Mouse (Mus musculus): ENCODE results near the gene Anapc11.

Gene Anapc11

DNA sequence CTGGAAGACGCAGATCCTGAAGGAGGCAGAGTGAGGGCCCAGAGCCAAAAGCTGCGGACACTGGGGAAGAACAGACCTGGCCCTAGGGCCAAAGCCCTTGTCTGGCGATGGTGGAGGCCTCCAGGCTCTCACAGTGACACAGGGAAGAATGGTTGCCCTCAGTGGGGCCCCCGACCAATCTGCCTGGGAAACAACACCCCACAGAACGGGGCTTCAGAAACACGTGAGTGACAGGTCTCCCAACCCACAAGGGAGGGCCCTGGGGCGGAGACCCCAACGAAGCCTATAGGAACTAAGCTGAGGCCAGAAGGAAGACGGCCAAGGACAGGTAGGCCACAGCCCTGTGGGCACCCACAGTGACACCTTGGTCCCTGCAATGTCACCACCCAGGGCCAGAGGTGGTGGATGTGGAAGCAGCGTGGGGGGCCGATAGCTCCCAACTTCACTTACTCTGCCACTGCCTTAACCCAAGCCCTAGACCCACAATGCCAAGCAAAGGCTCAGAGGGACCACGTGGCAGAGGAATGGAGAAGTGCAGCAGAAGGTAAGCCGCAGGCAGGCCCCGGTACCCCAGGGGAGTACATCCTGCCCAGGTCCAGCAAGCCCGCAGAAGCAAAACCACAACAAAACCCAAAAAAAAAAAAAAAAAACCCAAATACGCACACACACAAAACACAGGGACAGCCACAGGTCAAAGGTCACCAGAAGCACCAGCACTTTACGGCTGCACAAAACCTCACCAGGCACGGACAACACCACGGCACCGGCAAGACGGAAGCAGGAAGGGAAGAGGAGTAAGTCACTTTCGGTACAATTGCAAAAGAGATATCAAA is 29.5 kb downstream of the Anapc11 start:
- peak in 1 of 2 experiments; percentile 70 for DNase-seq (ENCODE audit: low spot score in 2 of 2)

GRCm38 (mm10) chr11:120628601-120629340 is 30.6 kb downstream of the Anapc11 start:
- DNase-seq (ENCODE audit: low spot score in 2 of 2) = peak in 1 of 2 experiments; percentile 31

DNA sequence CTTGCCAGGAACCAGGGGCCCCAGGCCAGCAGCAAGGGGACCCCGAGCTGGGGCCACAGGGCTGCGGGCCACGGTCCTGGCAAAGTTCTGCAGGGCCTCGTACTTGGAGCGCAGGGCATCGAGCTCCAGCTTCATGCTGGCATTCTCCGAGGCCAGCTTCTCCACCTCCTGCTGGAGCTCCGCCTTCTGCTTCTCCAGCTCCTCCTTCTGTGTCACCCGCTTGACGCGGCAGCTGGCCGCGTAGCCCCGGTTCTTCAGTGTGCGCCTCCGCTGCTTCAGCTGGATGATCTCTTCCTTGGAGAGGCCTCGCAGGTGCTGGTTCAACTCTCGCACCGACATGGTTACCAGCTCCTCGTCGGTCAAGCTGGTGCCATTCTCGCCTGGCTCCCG is 31.1 kb downstream of the Anapc11 start:
- peak; percentile 81 to 84 for DNase-seq (ENCODE audit: low spot score in 2 of 2)

GRCm38 (mm10) chr11:120629911-120630310 is 31.7 kb downstream of the Anapc11 start:
- peak; percentile 84 to 90 for DNase-seq (ENCODE audit: low spot score in 2 of 2)

DNA sequence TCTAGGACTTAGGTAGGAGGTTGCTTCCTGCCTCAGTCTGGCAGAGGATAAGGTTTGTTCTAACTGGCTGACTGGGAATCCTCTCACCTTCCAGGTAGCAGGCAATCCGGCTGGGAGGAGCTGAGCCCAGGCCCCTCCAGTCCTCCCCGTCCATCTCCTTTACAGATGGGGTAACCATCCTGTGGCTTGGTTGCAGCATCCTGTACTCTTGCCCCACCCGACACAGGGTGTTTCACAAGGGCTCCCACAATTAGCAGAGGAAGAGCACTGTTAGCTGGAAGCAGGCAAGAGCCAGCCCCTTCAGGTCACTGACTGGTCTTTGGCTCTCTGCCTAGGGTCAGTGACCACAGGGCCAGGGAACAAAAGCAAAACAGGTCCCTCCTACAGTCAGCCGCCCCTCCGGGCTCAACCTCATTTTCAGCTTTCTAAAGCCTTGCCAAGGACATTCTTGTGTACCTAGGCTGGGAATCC is 32.2 kb downstream of the Anapc11 start:
- peak; percentile 60 to 65 for DNase-seq (ENCODE audit: low spot score in 2 of 2)

DNA sequence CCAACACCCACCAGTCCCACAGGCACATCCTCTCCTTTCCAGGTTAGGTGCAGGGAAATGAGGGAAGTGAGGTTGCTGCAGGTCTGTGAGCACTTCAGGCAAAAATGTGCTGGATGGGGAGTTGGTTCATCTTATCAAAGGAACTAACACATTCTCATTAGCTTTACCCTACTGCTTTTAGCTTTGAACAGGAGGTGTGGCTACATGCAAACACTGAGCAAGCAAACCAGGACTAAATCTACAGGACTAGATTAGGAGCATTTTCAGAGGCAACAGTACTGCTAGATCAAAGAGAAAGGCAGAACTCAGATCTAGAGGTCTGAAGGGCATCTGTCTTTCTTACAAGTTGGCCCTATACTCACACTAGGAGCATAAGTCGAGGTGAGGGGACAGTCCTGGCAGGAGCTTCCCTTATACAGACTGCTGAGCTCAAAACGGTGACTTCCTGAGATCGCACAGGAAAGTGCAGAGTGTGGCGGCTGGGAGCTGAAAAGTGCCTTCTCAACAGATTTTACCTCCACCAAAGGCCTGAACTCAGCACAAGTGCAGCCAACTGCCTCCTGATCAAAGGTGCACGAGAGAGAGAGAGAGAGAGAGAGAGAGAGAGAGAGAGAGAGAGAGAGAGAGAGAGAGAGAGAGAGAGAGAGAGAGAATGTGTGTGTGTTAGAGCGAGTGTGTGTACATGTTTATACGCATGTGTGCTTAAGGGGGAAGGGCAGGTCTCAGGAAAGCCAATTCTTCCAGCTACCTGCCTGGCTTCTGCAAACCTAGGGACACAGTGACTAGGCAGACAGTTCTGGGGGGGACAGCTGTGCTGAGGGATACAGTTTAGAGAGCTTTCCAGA is 32.9 kb downstream of the Anapc11 start:
- DNase-seq (ENCODE audit: low spot score in 2 of 2) = peak in 1 of 2 experiments; percentile 55

DNA sequence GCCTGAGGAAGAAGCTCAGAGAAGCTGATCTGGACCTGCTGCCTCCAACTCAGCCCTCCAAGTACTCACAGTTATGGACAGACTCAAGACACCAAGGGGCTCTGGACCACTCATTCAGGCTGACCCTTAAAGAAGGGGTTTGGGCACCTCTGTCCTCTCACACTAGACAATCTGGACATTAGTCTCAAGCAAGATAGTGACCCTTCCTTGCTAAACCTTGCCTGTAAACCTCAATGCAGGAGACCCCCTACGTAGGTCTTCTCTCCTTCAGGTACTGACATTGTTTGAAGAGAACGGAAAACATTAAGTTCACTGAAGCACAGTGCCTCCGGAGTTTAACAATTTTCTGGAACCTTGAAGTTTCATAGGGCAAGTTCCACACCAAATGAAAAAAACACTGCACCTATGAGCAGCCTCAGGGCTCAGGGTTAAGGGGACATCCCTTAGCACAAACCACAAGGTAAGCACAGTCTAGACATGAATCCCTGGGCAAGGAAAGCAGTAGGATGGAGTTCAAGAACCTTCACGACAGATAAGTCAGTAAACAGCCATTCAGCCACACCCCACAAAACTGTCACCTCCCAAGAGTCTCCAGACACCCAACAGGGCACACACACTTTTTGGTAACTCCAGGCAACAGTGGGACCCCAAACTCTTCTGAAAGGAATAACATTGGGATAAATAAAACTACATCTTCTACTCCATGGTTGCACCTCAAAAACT is 33.7 kb downstream of the Anapc11 start:
- peak; percentile 60 to 61 for DNase-seq (ENCODE audit: low spot score in 2 of 2)

GRCm38 (mm10) chr11:120632559-120633519 is 34.6 kb downstream of the Anapc11 start:
- DNase-seq (ENCODE audit: low spot score in 2 of 2) = peak; percentile 84 to 86

DNA sequence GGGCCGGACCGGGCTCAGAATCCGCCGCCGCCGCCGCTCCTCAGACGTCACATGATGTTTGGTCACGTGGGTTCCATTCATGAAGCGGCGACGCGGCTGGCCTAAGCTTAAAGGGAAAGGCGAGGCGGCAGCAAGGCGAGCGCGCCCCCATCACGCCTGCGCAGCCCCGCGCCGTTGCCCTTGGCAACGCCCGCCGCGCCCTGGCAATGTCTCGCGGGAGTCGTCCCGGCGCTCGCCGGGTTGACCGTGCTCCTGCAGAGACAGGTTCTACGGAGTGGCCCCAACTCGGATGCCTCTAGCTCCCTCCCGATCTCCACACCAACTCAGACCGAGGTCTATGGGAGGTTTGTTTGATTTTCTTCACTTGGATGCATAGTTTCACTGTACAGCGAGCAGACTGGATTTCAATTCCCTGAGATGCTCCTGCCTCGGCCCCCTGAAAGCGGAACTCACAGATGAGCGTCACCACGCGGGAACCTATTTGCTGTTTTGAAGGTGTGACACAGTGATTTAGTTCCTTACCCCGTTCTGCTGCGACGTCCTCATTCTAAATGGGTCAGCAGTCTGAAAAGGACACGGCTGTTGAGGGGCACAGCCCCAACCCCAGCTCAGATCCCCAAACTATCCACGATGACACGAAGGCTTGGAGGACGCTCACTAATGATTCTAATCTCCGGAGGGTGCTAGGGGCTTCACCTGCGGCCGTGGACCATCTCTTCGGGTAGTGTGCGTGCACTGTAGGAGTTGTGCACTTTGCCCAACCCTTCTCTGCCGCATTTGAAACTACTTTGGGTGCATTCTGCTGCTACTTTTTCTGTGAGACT is 35.5 kb downstream of the Anapc11 start, which contains the start of gene Mafg:
Gene Mafg (minus strand): TSS at position 81 of the 824 bp plus-strand sequence.
- DNase-seq (ENCODE audit: low spot score in 2 of 2) = peak; percentile 84 to 92

DNA sequence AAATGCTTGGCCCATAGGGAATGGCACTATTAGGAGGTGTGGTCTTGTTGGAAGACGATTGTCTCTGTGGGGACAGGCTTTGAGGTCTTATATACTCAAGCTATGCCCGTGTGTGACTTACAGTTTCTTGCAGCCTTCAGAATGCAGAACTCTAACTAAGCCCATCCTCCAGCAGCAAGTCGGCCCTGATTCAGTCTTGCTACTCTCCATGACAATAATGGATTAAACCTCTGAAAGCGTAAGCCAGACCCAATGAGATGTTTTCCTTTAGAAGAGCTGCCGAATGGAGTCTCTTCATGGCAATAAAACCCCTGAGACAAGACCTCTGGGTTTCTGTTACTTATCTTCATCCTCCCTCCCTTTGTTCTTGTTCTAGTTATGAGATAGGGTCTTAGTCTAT is 36.6 kb downstream of the Anapc11 start:
- DNase-seq (ENCODE audit: low spot score in 2 of 2) = no peak

DNA sequence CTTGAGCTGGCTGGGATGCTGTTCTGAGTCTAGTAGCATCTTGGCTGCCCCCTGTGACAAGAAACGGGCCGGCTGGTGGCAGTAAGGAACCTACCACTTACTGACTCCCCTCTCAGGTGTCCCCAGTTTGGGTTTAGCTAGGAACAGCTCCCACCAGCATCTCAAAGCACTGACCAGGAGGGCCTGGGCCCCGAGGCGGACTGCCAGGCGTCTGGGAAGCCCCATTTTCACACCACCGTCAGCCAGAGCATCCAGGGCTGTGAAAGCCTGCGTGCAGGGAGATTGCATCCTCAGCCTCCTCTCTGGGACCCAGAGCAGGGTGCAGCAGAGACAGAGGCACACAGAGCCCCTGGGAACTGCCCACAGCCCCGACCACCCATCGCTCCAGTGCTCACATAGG is 43.0 kb downstream of the Anapc11 start:
- no peak for DNase-seq (ENCODE audit: low spot score in 2 of 2)

GRCm38 (mm10) chr11:120641869-120642268 is 43.6 kb downstream of the Anapc11 start:
- DNase-seq (ENCODE audit: low spot score in 2 of 2) = no peak

DNA sequence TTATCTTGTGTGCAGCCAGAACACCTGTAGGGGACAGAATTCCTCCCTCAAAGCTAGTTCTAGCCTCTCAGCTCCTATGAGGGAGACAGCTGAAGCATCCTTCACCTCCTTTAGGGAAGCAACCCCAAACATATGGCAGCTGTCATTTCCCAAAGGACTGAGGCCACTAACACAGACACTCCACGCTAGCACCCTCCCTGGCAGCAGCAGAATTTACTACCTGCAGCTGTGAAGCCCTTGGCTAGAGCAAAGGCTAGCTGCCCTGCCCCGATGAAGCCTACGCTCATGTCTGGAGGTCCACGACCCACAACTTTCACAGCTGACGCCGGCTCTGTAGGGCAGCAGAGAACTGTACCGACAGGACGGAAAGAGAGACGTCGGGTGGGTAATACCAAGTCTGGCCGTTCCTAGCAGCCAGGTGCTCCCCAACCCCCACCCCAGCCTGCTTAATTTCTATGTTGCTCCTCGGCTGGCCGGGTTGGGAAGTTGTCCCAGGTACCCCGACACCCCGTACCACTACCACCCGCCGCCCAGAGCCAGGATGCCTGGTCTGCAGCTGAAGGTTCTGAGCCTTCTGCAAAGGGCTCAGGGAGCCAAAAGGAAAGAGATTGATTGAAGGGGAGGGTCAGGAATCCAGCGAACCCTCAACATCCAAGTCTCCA is 44.8 kb downstream of the Anapc11 start:
- no peak for DNase-seq (ENCODE audit: low spot score in 2 of 2)

GRCm38 (mm10) chr11:120643601-120643987 is 45.4 kb downstream of the Anapc11 start, which contains the start of gene Pycr1:
Gene Pycr1, minus strand, starts transcription at chr11:120643769.
- DNase-seq (ENCODE audit: low spot score in 2 of 2) = peak; percentile 91 to 94

DNA sequence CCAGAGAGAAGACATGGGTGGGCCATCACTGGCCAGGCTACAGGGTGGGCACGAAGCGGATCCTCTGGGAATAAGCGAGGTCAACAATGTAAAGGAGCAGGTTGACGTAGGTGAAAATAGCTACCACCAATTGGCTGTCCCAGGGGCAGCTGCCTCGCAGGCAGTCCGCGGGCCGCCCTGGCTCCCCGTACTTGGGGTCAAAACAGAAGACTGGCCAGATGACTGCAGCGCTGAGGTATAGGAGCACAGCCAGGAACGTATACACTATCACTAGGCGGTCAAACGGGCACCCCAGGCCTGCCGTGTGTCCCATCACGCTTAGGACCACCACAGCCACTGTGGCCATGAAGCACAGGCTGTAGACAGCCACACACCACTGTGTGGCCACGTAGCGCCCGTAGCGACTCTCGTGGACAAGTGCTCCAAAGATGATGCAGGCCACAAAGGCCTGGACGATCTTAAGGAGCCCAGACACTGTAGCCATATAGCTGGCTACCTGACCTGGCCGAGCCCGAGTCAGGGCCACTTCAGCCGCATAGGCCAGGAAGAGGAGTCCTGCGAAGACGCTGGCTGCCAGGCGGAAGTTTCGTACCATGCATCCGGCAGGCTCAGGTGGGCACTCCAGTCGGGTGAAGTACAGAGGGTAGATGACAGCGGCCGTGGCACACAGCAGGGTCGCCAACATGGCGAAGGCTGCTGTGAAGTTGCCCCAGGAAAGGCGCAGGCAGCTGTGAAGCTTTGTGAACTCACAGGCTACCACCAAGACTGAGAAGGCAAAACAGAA is 49.0 kb downstream of the Anapc11 start:
- DNase-seq (ENCODE audit: low spot score in 2 of 2) = peak in 1 of 2 experiments; percentile 22

DNA sequence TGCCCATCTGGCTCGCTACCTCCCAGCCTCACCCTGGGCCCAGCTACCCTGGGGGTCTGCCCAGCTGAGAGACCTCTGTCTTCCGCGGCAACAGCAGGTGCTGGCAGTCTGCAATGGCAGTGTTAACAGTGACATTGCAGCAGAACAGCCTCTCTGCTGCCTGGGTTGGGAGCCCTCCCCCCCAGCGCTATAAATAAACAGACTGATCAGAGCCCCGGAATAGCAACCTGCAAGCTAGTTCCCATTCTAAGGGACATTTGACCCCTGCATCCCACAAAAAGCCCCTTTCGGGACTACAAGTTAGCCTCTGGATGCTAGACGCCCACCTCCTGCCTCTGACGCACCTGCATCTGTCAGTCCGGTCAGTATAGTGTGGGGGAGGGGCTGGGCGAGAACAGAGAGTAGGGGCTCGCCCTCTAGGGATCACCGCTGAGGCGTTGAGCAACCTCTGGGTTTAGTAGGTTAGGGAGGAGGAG is 49.8 kb downstream of the Anapc11 start, which contains the start of gene Myadml2:
Gene Myadml2 (minus strand): TSS at position 158 of the 476 bp plus-strand sequence.
- peak; percentile 23 to 49 for DNase-seq (ENCODE audit: low spot score in 2 of 2)

GRCm38 (mm10) chr11:120651872-120652271 is 53.7 kb downstream of the Anapc11 start:
- peak in 1 of 2 experiments; percentile 13 for DNase-seq (ENCODE audit: low spot score in 2 of 2)
